Mouse (Mus musculus) midbrain, embryonic 13.5 days (tissue): ENCODE results near the gene Pde4d. TPM values are rescaled to one million over a fixed set of nuclear protein-coding genes. Genes with fewer than 3 reads are reported as not detected.

Experiments used
- ATAC-seq: fragments of 200-750 bp; cut with Nextera tagmentation; 2 replicates; pipeline ENCODE4 v1.8.0; 2017; ENCODE audit warnings: mild to moderate bottlenecking, moderate TSS enrichment, moderate library complexity
- H3K27ac ChIP-seq: fragments of 300-500 bp; sonication (generic); 2 replicates; pipeline ENCODE4 v1.5.1; 2015; ENCODE audit warnings: inconsistent platforms, mild to moderate bottlenecking, moderate library complexity
- H3K27me3 ChIP-seq: fragments of 300-500 bp; sonication (generic); 2 replicates; pipeline ENCODE4 v1.6.1; 2015; ENCODE audit warnings: mild to moderate bottlenecking, inconsistent platforms
- H3K36me3 ChIP-seq: fragments of 300-500 bp; sonication (generic); 2 replicates; pipeline ENCODE4 v1.6.1; 2015; ENCODE audit warnings: mild to moderate bottlenecking, inconsistent platforms
- H3K4me1 ChIP-seq: fragments of 300-500 bp; sonication (generic); replicated peaks from 2 replicates; pipeline ENCODE4 v1.6.1; 2015; ENCODE audit warnings: inconsistent platforms
- H3K4me2 ChIP-seq: fragments of 300-500 bp; sonication (generic); replicated peaks from 2 replicates; pipeline ENCODE4 v1.6.1; 2015; ENCODE audit warnings: moderate library complexity, mild to moderate bottlenecking, inconsistent platforms
- H3K4me3 ChIP-seq: fragments of 300-500 bp; sonication (generic); replicated peaks from 2 replicates; pipeline ENCODE4 v1.5.1; 2015; ENCODE audit warnings: mild to moderate bottlenecking, inconsistent platforms
- H3K9ac ChIP-seq: fragments of 300-500 bp; sonication (generic); replicated peaks from 2 replicates; pipeline ENCODE4 v1.6.1; 2015; ENCODE audit warnings: mild to moderate bottlenecking, inconsistent platforms
- H3K9me3 ChIP-seq: fragments of 300-500 bp; sonication (generic); 2 replicates; pipeline ENCODE4 v1.6.1; 2016; ENCODE audit warnings: mild to moderate bottlenecking, inconsistent platforms
- WGBS: fragments of 180-500 bp; shearing (Covaris S2); methylation state at CpG from one replicate; pipeline ENCODE4 v1.1.7; 2015; 5-methylcytosine and 5-hydroxymethylcytosine counted together
- polyA plus RNA-seq: library from polyadenylated mRNA; unstranded; fragments of >200 nt; fragmentation: Nextera tagmentation; extraction: Ambion mirVana; gene quantifications from 2 replicates; pipeline ENCODE4 v1.2.1, GENCODE M21; 2015

The Pde4d gene
- polyA plus RNA-seq, 1 experiment from 2014 or later, result 19.7 TPM

- ATAC-seq, result no peak
- H3K4me1 ChIP-seq, result no peaks in the 10 kb centered on the region
- 87% methylated on average over 8 of the region's 8 CpGs for WGBS
Observed at GRCm38 (mm10) chr13:109219019-109219725, 769.4 kb downstream of the Pde4d start.

DNA sequence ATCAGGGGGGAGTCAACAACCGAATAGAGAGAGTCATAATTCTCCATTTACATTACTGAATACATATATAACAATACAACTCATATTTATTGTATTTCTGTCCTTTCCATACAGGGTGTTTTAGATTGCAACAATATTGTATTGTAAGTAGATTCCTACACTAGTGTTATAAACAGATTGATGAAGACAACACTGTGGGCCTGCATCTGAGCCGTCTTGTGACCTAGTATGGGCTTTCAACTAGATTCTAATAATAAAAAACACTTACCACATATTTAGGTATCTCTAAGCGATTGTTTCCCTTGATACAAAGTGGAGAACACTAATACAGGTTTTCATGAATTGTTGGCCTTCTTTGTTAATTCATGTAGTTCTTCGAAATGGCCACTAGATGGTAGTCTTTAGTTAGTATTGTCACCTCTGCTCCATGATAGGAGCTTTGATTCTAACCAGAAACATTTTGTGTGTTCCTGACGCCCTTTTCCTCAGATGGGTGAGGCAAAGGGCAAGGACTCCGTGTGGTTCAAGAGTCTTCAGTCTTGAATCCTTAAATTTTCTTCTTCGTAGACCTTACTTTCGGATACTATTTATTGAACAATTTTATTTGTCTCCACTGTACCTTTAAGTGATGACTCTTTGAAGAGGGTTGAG is 779.3 kb downstream of the Pde4d start:
- H3K4me2 ChIP-seq, result no peak overlapping the region
- 28% methylated on average over 8 of the region's 8 CpGs for WGBS

More at GRCm38 (mm10) chr13:109219019-109219725, 769.4 kb downstream of the Pde4d start:
- Histone ChIP-seq H3K9me3 (no peaks in the 10 kb centered on the region), H3K4me2 (no peak overlapping the region), H3K27ac (no peak overlapping the region), H3K9ac (no peak overlapping the region), H3K27me3 (no peaks in the 10 kb centered on the region), H3K4me3 (no peak overlapping the region), H3K36me3 (no peaks in the 10 kb centered on the region)

GRCm38 (mm10) chr13:109229618-109230334 is 780.0 kb downstream of the Pde4d start:
- Histone ChIP-seq H3K27me3 (no peaks in the 10 kb centered on the region), H3K4me1 (0 out of 2 replicates have a peak, but pooled peaks cover 9% of the 10 kb centered on the region), H3K36me3 (no peaks in the 10 kb centered on the region), H3K27ac (no peak overlapping the region), H3K9ac (no peak overlapping the region), H3K4me3 (no peak overlapping the region), H3K9me3 (no peaks in the 10 kb centered on the region), H3K4me2 (no peak overlapping the region)
- WGBS, result 78% methylated on average over 17 of the region's 17 CpGs
- ATAC-seq, result peak; percentile 50

More for the DNA sequence above, 779.3 kb downstream of the Pde4d start:
- Histone ChIP-seq H3K9me3 (no peaks in the 10 kb centered on the region), H3K4me3 (no peak overlapping the region), H3K36me3 (no peaks in the 10 kb centered on the region), H3K4me1 (0 out of 2 replicates have a peak, but pooled peaks cover 9% of the 10 kb centered on the region), H3K27me3 (no peaks in the 10 kb centered on the region), H3K9ac (no peak overlapping the region), H3K27ac (no peak overlapping the region)
- peak; percentile 71 for ATAC-seq

DNA sequence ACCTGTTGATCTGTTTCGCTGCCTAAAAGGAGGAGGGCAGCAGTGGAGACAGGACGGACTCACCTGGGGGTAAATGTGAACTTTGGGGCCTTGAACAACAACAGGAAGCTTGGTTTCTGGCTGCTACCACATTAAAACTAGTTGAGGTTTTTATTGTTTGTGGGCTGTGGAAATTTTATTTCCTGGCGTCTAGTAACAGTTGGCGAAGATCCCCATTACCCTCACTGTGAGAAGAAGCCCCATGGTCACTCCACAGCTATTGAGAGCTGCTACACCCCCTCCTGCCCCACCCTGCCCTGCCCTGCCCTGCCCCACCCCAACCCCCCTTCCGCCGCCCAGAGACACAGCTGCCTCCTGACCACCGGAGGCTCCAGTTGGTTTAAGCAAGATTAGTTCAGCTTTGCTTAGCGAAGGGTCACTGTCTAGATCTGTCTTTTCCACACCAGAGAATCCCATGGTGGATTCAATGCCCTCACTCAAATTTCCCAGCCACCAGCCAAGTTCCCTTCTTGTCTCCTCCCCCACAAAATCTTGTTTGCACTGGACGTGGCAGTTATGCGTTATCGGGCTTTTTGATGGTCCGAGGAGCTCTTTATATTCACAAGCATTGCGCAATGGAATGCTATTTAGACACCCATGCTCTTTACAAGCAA is 780.7 kb downstream of the Pde4d start:
- H3K36me3 ChIP-seq, result no peaks in the 10 kb centered on the region
- H3K4me2 ChIP-seq, result no peak overlapping the region
- ATAC-seq, result no peak
- H3K9me3 ChIP-seq, result no peaks in the 10 kb centered on the region
- no peak overlapping the region for H3K9ac ChIP-seq
- 49% methylated on average over 13 of the region's 13 CpGs for WGBS
- H3K4me1 ChIP-seq, result 0 out of 2 replicates have a peak, but pooled peaks cover 9% of the 10 kb centered on the region
- H3K4me3 ChIP-seq, result no peak overlapping the region
- no peaks in the 10 kb centered on the region for H3K27me3 ChIP-seq
- no peak overlapping the region for H3K27ac ChIP-seq

DNA sequence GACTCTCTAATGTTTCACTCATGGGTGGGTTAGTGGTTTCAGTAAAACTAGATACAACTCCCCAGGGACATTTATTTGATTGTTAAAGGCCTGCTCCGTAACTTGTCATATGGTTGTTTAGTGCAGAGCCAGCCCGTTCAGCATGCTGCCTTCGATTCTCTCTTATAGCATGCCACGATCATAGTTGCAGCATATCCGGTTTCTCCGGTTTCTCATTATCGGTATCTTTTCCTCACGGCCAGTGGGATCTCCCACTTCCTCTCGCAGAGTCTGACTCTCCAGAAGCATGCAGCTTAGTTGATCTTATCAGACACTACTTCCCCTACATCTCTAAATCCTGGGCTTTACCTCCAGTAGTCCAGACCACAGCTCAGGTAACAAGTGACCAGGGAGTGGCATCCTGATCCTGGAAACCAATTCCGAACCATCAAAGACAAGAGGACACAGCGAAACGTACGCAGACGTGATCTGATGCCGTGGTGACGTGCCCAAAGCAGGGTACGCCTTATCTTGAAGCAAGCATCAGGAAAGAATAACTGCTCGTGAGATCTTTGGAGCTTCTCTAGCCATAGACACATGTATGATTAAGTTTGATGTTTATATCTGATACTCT is 782.2 kb downstream of the Pde4d start:
- H3K4me3 ChIP-seq, result no peak overlapping the region
- H3K9me3 ChIP-seq, result no peaks in the 10 kb centered on the region
- no peak overlapping the region for H3K4me2 ChIP-seq
- no peak for ATAC-seq
- H3K27me3 ChIP-seq, result no peaks in the 10 kb centered on the region
- no peaks in the 10 kb centered on the region for H3K36me3 ChIP-seq
- WGBS, result 90% methylated on average over 18 of the region's 18 CpGs
- H3K9ac ChIP-seq, result no peak overlapping the region
- no peak overlapping the region for H3K27ac ChIP-seq
- H3K4me1 ChIP-seq, result 0 out of 2 replicates have a peak, but pooled peaks cover 9% of the 10 kb centered on the region

DNA sequence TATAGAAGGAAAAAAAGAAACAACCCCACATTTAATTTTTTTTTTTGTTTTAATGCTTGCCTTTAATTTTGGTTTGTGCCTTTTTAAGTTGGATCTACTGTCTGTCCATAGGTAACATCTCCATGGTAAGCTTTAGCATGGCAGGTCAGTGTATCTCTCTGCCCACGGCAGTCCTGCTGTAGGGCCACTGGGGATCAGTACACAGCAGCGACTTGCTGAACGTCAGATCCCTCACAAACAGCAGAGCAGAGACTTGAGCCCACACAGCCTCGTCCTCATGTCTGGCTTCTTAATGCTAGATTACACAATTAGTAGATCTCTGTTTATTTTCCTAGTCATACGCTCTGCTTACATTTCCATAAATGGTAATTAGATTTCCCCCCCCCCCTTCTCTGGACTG is 782.8 kb downstream of the Pde4d start:
- H3K9me3 ChIP-seq, result no peaks in the 10 kb centered on the region
- 73% methylated on average over 5 of the region's 5 CpGs for WGBS
- H3K4me2 ChIP-seq, result no peak overlapping the region
- no peaks in the 10 kb centered on the region for H3K36me3 ChIP-seq
- H3K27ac ChIP-seq, result no peak overlapping the region
- no peak overlapping the region for H3K4me3 ChIP-seq
- H3K27me3 ChIP-seq, result no peaks in the 10 kb centered on the region
- H3K4me1 ChIP-seq, result 0 out of 2 replicates have a peak, but pooled peaks cover 9% of the 10 kb centered on the region
- no peak for ATAC-seq
- H3K9ac ChIP-seq, result no peak overlapping the region

GRCm38 (mm10) chr13:109233911-109234613 is 784.3 kb downstream of the Pde4d start:
- Histone ChIP-seq H3K9me3 (no peaks in the 10 kb centered on the region), H3K9ac (no peak overlapping the region), H3K27me3 (no peaks in the 10 kb centered on the region), H3K36me3 (no peaks in the 10 kb centered on the region), H3K27ac (no peak overlapping the region), H3K4me3 (no peak overlapping the region), H3K4me2 (no peak overlapping the region), H3K4me1 (0 out of 2 replicates have a peak, but pooled peaks cover 9% of the 10 kb centered on the region)
- no peak for ATAC-seq
- 62% methylated on average over 5 of the region's 5 CpGs for WGBS

- Histone ChIP-seq H3K9ac (no peak overlapping the region), H3K4me2 (no peak overlapping the region), H3K27me3 (no peaks in the 10 kb centered on the region), H3K27ac (no peak overlapping the region), H3K36me3 (no peaks in the 10 kb centered on the region), H3K4me1 (0 out of 2 replicates have a peak, but pooled peaks cover 3% of the 10 kb centered on the region), H3K9me3 (no peaks in the 10 kb centered on the region), H3K4me3 (no peak overlapping the region)
- no peak for ATAC-seq
- 81% methylated on average over 4 of the region's 4 CpGs for WGBS
Observed at GRCm38 (mm10) chr13:109236047-109236446, 786.3 kb downstream of the Pde4d start.

DNA sequence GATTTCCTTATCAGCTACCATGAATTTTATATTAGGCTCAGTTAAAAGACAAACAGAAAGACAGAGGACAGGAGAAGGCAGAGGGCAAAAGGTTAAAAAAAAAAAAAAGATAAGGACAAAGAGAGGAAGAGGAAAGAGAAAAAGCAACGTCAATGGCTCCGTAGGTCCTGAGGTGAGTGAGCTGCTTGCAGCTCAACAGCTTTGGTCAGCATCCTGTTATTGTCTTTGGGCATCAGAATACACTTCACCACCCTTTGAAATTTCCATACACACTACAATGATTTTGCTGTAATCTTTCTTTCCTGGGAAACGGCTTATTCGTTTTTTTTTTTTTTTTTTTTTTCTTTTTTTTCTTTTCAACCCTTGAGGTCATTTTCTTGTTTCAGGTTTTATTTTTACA is 788.9 kb downstream of the Pde4d start:
- Histone ChIP-seq H3K9ac (no peak overlapping the region), H3K27me3 (no peaks in the 10 kb centered on the region), H3K27ac (peak overlapping the region; percentile 3; the same call in 1 of the 2 replicates), H3K9me3 (no peaks in the 10 kb centered on the region), H3K4me1 (no peaks in the 10 kb centered on the region; the same call in 1 of the 2 replicates), H3K4me3 (no peak overlapping the region), H3K4me2 (no peak overlapping the region), H3K36me3 (no peaks in the 10 kb centered on the region)
- 77% methylated on average over 4 of the region's 4 CpGs for WGBS
- ATAC-seq, result no peak

DNA sequence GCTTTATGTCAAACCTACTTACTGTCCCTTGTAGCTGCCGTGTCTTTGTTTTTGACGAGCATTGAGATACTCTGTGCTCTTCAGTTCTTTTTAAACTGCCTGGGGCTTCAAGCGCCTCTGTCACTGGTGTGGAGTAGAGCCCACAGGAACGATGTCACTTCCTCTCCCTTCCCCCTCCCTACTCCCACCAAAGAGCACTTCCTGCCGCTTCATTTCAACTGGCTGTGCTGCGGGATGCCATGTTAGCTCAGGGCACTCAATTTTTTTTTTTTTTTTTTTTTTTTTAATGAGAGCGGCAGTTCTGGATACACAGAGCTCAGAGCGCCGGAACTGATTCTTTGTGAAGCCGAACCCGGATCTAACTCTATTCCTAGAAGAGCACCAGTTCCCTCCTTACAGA is 789.5 kb downstream of the Pde4d start:
- Histone ChIP-seq H3K27me3 (no peaks in the 10 kb centered on the region), H3K4me2 (no peak overlapping the region), H3K27ac (no peak overlapping the region; the same call in 1 of the 2 replicates), H3K36me3 (no peaks in the 10 kb centered on the region), H3K9me3 (no peaks in the 10 kb centered on the region), H3K9ac (no peak overlapping the region), H3K4me1 (no peaks in the 10 kb centered on the region; the same call in 1 of the 2 replicates), H3K4me3 (no peak overlapping the region)
- WGBS, result 68% methylated on average over 11 of the region's 11 CpGs
- peak; percentile 65 for ATAC-seq
